Mouse (Mus musculus): ENCODE results near the gene Cd6. TPM values are rescaled to one million over a fixed set of nuclear protein-coding genes. Genes with fewer than 3 reads are reported as not detected.

Cd6 gene
- total RNA-seq, 2 experiments from 2014 or later = 0.25 to 0.49 TPM

- no peak for DNase-seq (ENCODE audit: extremely low spot score in 1 of 2, low spot score in 1 of 2)
Measured at GRCm38 (mm10) chr19:10769429-10770195, 60.2 kb downstream of the Cd6 start.

DNA sequence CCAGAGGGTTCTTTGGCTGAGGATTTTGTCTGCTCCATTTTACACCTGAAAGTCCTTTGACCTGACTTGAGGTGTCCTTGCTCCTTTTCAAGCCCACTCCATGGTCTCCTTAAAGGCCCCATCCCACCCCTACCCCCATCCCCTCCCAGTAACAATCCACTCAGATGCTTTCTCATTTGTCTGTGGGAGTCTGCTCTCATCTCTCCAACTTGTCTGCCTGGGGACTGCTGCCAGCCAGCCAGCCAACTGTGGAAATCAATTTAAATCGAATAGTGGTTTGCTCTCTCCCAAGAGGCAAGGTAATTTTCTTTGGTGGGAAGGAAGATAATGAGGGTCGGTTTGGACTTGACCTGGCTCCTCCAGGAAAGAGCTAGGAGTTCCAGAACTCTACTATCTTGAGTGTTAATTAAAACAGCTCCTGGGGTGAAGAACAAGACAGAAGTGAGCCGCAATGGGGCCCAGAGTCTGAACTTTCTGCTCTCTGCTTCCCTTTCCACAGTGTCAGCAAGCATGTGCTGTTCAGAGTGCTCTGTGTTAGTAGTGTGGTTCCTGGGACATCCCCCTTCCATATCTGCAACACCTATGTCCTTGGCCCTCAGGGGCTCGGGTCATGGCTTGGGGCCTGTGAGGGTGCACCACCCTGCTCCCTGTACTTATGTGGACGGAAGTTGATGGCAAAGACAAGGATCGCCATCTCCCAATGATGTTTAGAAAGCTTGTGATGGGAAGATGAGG, 61.0 kb downstream of the Cd6 start:
- DNase-seq (ENCODE audit: extremely low spot score in 1 of 2, low spot score in 1 of 2) = no peak

GRCm38 (mm10) chr19:10767631-10768030, 62.2 kb downstream of the Cd6 start:
- no peak for DNase-seq (ENCODE audit: extremely low spot score in 1 of 2, low spot score in 1 of 2)

DNA sequence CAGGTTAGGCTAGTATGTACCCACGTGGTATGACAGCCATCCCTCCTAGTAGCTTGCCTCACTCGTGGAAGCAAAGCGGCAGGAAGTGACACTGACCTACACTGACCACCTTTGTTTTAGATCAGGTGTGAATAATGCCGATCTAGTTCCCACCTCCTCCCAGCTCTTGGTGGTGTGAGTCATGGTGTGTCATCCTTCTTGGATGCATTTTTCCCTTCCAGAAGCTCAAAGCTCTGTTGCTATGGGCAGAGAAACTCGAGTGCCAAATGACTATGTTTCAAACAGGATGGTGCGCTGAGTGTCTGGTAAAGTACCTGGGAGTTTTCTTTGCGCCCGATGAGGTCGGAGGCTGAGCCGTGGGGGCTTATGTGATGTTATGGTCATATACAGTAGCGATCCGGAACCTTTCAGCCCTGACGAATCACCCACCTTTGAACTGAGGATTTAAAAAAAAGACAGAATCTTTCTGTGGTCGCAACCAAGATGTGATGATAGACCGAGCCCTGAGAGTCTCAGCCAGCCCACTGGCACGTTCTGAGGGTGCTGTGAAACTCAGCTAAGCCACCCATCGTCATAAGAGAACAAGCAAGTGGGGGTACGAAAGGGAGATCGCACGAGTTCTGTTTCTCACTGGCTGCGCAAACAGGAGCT, 66.4 kb downstream of the Cd6 start:
- DNase-seq (ENCODE audit: extremely low spot score in 1 of 2, low spot score in 1 of 2) = no peak

- no peak for DNase-seq (ENCODE audit: extremely low spot score in 1 of 2, low spot score in 1 of 2)
Measured at GRCm38 (mm10) chr19:10762468-10762867, 67.4 kb downstream of the Cd6 start.

DNA sequence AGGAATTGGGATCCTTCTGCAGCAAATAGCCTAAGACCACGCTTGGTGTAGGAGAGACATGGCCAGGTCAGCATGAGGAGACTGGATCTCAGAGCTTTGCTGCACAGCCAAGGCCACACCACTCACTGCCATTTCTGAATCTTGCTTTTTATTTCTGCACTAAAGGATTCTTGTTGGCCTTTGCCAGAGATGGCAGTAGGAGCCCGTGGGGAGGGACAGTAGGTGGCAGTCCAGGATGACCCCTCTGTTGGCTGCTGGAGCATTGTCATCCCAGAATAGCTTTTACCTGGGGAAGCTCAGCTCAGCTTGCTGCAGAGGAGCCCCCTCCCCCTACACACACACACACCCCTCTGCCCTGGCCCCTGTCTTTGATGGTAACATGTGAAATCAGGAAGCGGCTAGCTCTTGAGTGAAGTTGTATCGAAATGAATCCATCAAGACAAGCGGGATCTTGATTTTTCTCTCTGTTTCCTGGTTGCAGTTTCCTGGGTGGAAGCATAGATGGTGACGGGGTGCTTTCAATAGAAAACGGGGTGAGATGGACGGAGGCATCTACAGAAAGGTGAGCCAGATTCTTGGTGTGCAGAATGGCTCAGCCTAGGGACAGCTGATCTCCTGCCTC, 68.0 kb downstream of the Cd6 start:
- no peak for DNase-seq (ENCODE audit: extremely low spot score in 1 of 2, low spot score in 1 of 2)

GRCm38 (mm10) chr19:10759983-10760831, 69.7 kb downstream of the Cd6 start:
- no peak for DNase-seq (ENCODE audit: extremely low spot score in 1 of 2, low spot score in 1 of 2)

GRCm38 (mm10) chr19:10759525-10759924, 70.3 kb downstream of the Cd6 start:
- no peak for DNase-seq (ENCODE audit: extremely low spot score in 1 of 2, low spot score in 1 of 2)

DNA sequence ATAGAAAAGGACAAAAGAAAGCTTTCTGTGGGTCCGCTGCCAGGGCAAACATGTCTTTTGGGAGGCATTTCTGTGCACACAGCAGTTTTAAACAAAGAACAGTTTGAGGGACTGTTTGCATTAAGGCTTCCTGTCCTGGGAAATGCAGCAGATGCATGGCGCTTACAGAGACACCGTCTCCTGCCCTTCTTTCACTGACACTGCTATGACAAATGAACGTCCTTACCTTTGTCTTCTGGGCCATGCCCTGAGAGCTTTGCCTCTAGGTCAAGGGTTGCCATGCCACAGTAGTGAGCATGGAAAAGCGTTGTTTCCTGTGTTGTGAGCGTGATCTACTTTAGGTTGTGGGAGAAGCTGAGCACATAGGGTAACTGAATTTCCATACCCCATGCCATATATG, 71.2 kb downstream of the Cd6 start:
- DNase-seq (ENCODE audit: extremely low spot score in 1 of 2, low spot score in 1 of 2) = no peak

GRCm38 (mm10) chr19:10757526-10757925, 72.3 kb downstream of the Cd6 start:
- DNase-seq (ENCODE audit: extremely low spot score in 1 of 2, low spot score in 1 of 2) = no peak

DNA sequence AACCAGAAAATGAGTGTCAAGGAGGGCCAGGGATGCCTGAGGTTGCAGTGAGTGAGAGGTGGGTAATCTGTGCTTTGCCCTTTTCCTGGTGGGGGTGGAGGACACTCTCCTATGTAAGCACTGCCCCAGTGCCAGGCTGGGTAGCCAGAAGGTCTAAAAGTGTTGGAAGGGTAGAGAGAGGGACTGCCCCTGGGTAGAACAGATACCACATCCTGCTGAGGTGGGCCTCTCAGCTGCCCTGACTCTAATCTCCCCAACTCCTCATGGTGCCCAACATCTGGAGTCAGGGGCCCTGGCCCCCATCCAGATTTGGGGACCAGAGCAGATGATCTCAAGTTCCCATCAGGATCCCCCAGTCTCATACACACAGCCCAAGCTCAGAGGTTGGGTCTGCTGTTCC, 72.7 kb downstream of the Cd6 start:
- DNase-seq (ENCODE audit: extremely low spot score in 1 of 2, low spot score in 1 of 2) = no peak

DNA sequence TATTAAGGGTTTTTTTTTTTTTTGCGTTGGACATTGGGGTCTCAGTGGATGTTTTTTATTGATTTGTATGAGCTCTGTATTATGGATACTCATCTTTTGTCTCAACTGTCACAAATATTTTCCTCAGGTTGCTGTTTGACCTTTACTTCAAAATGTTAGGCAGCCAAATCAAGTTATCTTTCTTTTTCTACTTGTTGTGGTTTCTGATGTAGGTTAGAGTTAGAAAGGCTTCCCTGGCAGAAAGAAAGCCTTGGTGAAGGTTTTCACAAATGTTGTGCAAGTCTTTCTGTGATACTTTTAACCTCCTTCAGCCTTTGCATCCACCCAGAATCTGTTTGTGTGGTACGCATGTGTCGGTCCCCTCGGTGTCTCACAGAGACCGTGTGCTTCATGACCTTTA, 77.2 kb downstream of the Cd6 start:
- no peak for DNase-seq (ENCODE audit: extremely low spot score in 1 of 2, low spot score in 1 of 2)

GRCm38 (mm10) chr19:10752106-10752505, 77.8 kb downstream of the Cd6 start:
- no peak for DNase-seq (ENCODE audit: extremely low spot score in 1 of 2, low spot score in 1 of 2)

- DNase-seq (ENCODE audit: extremely low spot score in 1 of 2, low spot score in 1 of 2) = no peak
Measured at GRCm38 (mm10) chr19:10751607-10752006, 78.3 kb downstream of the Cd6 start.

- DNase-seq (ENCODE audit: extremely low spot score in 1 of 2, low spot score in 1 of 2) = no peak
Measured at GRCm38 (mm10) chr19:10750161-10750560, 79.7 kb downstream of the Cd6 start.

GRCm38 (mm10) chr19:10749295-10749694, 80.6 kb downstream of the Cd6 start:
- DNase-seq (ENCODE audit: extremely low spot score in 1 of 2, low spot score in 1 of 2) = no peak

- DNase-seq (ENCODE audit: extremely low spot score in 1 of 2, low spot score in 1 of 2) = no peak
Measured at GRCm38 (mm10) chr19:10748401-10749102, 81.3 kb downstream of the Cd6 start.

- DNase-seq (ENCODE audit: extremely low spot score in 1 of 2, low spot score in 1 of 2) = no peak
Measured at GRCm38 (mm10) chr19:10747718-10748117, 82.1 kb downstream of the Cd6 start.

- DNase-seq (ENCODE audit: extremely low spot score in 1 of 2, low spot score in 1 of 2) = no peak
Measured at GRCm38 (mm10) chr19:10747182-10747581, 82.7 kb downstream of the Cd6 start.

Data from layer of hippocampus, postnatal 25 days (tissue).